Mouse (Mus musculus) frontal cortex, adult (tissue): ENCODE results near the gene Ngrn.

Experiments used
- ATAC-seq: cut with Nextera tagmentation; 2 replicates; pipeline ENCODE4 v1.9.2; 2017; ENCODE audit warnings: mild to moderate bottlenecking, moderate library complexity, mixed read lengths; ENCODE audit not compliant: low TSS enrichment

Gene Ngrn

GRCm38 (mm10) chr7:80301522-80301921, 40.5 kb downstream of the Ngrn start:
- no peak for ATAC-seq

- no peak for ATAC-seq
These were observed 46.8 kb downstream of the Ngrn start for GRCm38 (mm10) chr7:80307766-80308165.

- no peak for ATAC-seq
These were observed 49.8 kb downstream of the Ngrn start for GRCm38 (mm10) chr7:80310771-80311170.
